Mouse (Mus musculus) intestine, embryonic 16.5 days (tissue): Measurements from ENCODE around the gene Zfp74. TPM values are rescaled to one million over a fixed set of nuclear protein-coding genes. Genes with fewer than 3 reads are reported as not detected.

Experiments used
- ATAC-seq: fragments of 200-750 bp; cut with Nextera tagmentation; 2 replicates; pipeline ENCODE4 v1.8.0; 2017; ENCODE audit warnings: moderate TSS enrichment, moderate library complexity
- H3K27ac ChIP-seq: fragments of 300-500 bp; sonication (generic); 2 replicates; pipeline ENCODE4 v1.5.1; 2014; ENCODE audit warnings: mild to moderate bottlenecking, low read length
- H3K27me3 ChIP-seq: fragments of 300-500 bp; sonication (generic); replicated peaks from 2 replicates; pipeline ENCODE4 v1.6.1; 2014; ENCODE audit warnings: low read length, control low read depth, mixed read lengths; ENCODE audit not compliant: control insufficient read depth, insufficient read depth
- H3K36me3 ChIP-seq: fragments of 300-500 bp; sonication (generic); 2 replicates; pipeline ENCODE4 v1.6.1; 2014; ENCODE audit warnings: low read length, control low read depth; ENCODE audit not compliant: control insufficient read depth, insufficient read depth
- H3K4me1 ChIP-seq: fragments of 300-500 bp; sonication (generic); 2 replicates; pipeline ENCODE4 v1.6.1; 2014; ENCODE audit warnings: low read length, control low read depth, mixed read lengths; ENCODE audit not compliant: control insufficient read depth, insufficient read depth
- H3K4me2 ChIP-seq: fragments of 300-500 bp; sonication (generic); 2 replicates; pipeline ENCODE4 v1.6.1; 2014; ENCODE audit warnings: low read depth, low read length, control low read depth
- H3K4me3 ChIP-seq: fragments of 300-500 bp; sonication (generic); 2 replicates; pipeline ENCODE4 v1.5.1; 2014; ENCODE audit warnings: mild to moderate bottlenecking, low read length
- H3K9ac ChIP-seq: fragments of 300-500 bp; sonication (generic); 2 replicates; pipeline ENCODE4 v1.6.1; 2014; ENCODE audit warnings: low read depth, low read length
- H3K9me3 ChIP-seq: fragments of 300-500 bp; sonication (generic); 2 replicates; pipeline ENCODE4 v1.6.1; 2016; ENCODE audit warnings: low read length, control low read depth; ENCODE audit not compliant: control insufficient read depth
- WGBS: fragments of 180-500 bp; shearing (Covaris S2); extraction: QIAGEN DNeasy Blood & Tissue Kit; methylation state at CpG from one replicate; pipeline ENCODE4 v1.1.7; 2014; 5-methylcytosine and 5-hydroxymethylcytosine counted together
- polyA plus RNA-seq: library from polyadenylated mRNA; unstranded; fragments of >200 nt; fragmentation: Nextera tagmentation; extraction: Ambion mirVana; gene quantifications from 2 replicates; pipeline ENCODE4 v1.2.1, GENCODE M21; 2015

The Zfp74 gene
- polyA plus RNA-seq, 1 experiment from 2014 or later, result 6.4 TPM

DNA sequence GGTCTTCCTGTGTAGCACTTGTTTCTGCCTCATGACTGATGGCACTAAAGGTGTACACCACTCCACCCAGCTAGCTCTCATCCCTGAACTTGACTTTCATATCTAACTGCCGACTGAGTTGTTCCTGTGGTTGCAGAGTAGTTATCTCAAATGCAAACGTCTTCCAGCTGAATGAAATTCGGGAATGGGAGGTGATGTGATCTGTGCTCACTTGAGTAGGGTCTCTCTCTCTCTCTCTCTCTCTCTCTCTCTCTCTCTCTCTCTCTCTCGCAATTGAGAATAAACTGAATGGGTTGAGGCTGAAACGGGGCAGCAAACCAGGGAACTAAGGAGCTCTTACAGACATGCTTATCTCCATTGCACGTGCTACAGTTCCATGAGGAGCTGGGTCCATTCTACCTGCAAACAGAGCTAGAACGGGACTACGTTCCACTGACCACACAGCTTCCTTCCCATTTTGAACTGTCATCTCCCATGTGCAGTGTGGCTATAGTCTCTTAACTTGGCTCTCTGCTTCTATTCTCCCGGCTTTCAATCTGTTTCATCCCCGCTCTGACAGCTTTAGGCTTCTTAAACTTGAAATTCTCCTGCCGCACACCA is 4.3 kb upstream of the Zfp74 start:
- no peaks in the 10 kb centered on the region for H3K27me3 ChIP-seq
- H3K9me3 ChIP-seq, result no peaks in the 10 kb centered on the region
- no peak overlapping the region for H3K4me3 ChIP-seq
- H3K4me1 ChIP-seq, result no peaks in the 10 kb centered on the region
- H3K4me2 ChIP-seq, result no peak overlapping the region
- H3K9ac ChIP-seq, result no peak overlapping the region
- 84% methylated on average over 11 of the region's 11 CpGs for WGBS
- no peak overlapping the region for H3K27ac ChIP-seq
- no peak for ATAC-seq
- no peaks in the 10 kb centered on the region for H3K36me3 ChIP-seq

DNA sequence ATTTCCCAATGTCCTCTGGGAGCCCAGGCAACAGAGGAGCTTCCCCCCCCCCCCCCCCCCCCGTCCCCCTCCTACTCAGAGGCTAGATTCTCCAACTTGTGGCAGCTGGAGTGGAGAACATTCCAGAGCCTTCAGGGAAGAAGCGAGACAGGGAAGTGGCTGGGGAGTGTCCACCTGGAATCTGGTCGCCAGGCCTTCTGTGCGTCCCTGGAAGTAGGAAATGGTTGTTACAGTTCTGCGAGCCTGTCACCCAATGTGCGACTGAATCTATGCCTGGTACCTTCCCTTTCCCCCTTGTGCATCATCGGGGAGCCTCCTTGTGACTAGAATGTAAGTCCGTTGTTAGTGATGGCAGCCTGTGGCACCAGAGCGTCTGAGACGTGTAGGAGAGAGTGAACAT is 2.4 kb upstream of the Zfp74 start:
- Histone ChIP-seq H3K9ac (0 out of 2 replicates have a peak overlapping the region, but pooled peaks have one; percentile 0), H3K36me3 (no peaks in the 10 kb centered on the region), H3K27me3 (no peaks in the 10 kb centered on the region), H3K27ac (no peak overlapping the region), H3K4me2 (peak overlapping the region; percentile 4; the same call in 1 of the 2 replicates), H3K4me3 (no peak overlapping the region), H3K4me1 (no peaks in the 10 kb centered on the region), H3K9me3 (no peaks in the 10 kb centered on the region)
- ATAC-seq, result no peak
- WGBS, result 49% methylated on average over 9 of the region's 10 CpGs

DNA sequence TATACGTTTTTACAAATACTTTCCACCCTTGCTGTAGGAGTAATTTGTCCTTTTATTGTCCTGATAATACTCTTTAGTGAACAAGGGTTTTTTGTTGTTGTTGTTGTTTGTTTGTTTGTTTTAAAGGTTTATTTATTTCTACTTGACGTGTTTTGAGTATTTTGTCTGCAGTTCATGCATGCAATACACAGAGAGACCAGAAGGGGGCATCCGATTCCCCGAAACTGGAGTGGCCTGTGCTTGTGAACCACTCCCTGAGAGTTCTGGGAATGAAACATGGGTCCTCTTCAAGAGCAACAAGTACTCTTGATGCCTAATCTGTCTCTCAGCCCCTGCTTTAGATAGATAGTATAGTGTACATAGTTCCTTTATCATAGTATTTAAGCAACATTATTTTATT is 842 bp upstream of the Zfp74 start:
- H3K4me1 ChIP-seq, result no peaks in the 10 kb centered on the region
- no peak overlapping the region for H3K9ac ChIP-seq
- H3K4me3 ChIP-seq, result no peak overlapping the region
- H3K27ac ChIP-seq, result no peak overlapping the region
- 26% methylated on average over 4 of the region's 4 CpGs for WGBS
- H3K9me3 ChIP-seq, result no peaks in the 10 kb centered on the region
- no peaks in the 10 kb centered on the region for H3K27me3 ChIP-seq
- peak overlapping the region; percentile 66 for H3K4me2 ChIP-seq
- ATAC-seq, result no peak
- peaks cover 2% of the 10 kb centered on the region; the same call in 1 of the 2 replicates for H3K36me3 ChIP-seq

DNA sequence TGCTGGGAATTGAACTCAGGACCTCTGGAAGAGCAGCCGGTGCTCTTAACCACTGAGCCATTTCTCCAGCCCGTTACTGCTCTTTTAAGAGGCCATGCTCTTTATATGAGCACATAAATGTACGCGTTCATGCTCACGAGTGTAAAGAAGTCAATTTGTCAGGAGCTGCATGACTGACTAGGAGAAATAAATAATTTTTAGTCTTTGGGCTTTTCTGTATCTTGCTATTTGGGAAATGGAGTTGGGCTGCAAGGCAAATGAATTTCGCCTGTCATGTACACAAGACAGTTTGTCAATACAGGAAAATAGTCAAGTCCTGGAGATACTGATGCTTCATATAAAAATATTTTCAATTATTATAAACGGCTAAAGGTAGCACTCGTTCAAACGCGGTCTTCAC is 803 bp downstream of the Zfp74 start:
- 41% methylated on average over 10 of the region's 10 CpGs for WGBS
- Histone ChIP-seq H3K9me3 (no peaks in the 10 kb centered on the region), H3K4me3 (peak overlapping the region; percentile 89), H3K36me3 (peaks cover 2% of the 10 kb centered on the region; the same call in 1 of the 2 replicates), H3K27ac (peak overlapping the region; percentile 96), H3K9ac (peak overlapping the region; percentile 99), H3K4me2 (peak overlapping the region; percentile 66), H3K4me1 (no peaks in the 10 kb centered on the region), H3K27me3 (no peaks in the 10 kb centered on the region)
- ATAC-seq, result no peak

DNA sequence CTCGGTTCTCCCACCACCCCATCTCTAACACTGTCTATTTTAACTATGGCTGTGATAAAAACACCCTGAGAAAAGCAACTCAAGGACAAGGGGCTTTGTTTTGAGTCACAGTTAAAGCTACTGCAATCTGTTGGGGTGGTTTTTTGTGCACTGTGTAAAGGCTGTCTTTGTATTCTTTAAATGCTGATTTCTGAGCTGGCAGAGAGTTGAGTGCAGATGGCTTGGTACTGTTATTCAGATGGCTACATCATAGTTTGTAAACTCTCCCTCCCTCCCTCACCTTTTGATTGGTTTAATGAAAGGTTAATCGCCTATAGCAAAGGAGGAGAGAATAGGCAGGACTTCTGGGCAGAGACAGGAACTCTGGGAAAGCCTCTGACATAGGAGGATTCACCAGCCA is 9.7 kb downstream of the Zfp74 start:
- 0 out of 2 replicates have a peak, but pooled peaks cover 4% of the 10 kb centered on the region for H3K36me3 ChIP-seq
- no peak overlapping the region for H3K4me3 ChIP-seq
- ATAC-seq, result no peak
- no peak overlapping the region for H3K27ac ChIP-seq
- WGBS, result 84% methylated on average over 2 of the region's 2 CpGs
- H3K4me1 ChIP-seq, result no peaks in the 10 kb centered on the region
- no peaks in the 10 kb centered on the region for H3K9me3 ChIP-seq
- no peak overlapping the region for H3K9ac ChIP-seq
- H3K27me3 ChIP-seq, result no peaks in the 10 kb centered on the region
- H3K4me2 ChIP-seq, result no peak overlapping the region

DNA sequence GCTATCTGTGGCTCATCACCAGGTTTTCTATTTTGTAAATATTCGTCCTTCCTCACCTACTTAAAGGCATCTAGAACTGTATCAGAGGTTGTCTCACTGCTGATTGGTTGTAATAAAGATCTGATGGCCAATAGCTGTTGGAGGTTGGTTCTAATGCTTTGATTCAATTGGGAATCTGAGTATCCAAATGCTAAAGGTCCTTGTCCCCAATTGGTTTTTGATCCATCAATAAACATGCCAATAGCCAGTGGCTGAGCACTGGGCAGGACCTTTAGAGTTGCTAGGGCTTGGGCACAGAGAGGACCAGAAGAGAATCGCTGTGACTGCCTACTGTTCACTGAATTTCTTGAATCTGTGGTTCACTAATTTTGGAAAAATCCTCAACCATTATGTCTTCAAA is 10.2 kb downstream of the Zfp74 start:
- 79% methylated on average over 2 of the region's 2 CpGs for WGBS
- no peak for ATAC-seq

DNA sequence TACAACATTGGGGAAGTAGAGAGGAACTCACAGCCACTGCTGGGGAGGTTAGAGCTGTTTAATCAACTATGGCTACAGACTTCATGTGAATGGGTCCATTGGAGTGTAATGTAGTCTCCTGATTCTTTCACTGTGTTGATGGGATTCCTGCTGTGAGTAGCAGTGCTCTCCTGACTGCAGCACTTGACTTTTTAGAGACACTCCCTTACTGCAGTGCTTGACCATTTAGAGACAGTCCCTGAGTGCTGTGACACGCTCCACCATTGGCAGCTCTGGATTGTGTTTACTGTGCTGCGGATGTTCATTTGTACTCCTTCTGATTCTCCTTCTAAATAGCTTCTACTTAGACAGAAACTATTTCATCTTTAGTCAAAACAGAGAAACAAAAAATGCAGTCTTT is 11.1 kb downstream of the Zfp74 start:
- no peak for ATAC-seq

More for the DNA sequence above, 10.2 kb downstream of the Zfp74 start:
- Histone ChIP-seq H3K4me3 (no peak overlapping the region), H3K4me1 (no peaks in the 10 kb centered on the region), H3K27me3 (no peaks in the 10 kb centered on the region), H3K36me3 (0 out of 2 replicates have a peak, but pooled peaks cover 4% of the 10 kb centered on the region), H3K27ac (no peak overlapping the region), H3K9ac (no peak overlapping the region), H3K4me2 (no peak overlapping the region), H3K9me3 (no peaks in the 10 kb centered on the region)

DNA sequence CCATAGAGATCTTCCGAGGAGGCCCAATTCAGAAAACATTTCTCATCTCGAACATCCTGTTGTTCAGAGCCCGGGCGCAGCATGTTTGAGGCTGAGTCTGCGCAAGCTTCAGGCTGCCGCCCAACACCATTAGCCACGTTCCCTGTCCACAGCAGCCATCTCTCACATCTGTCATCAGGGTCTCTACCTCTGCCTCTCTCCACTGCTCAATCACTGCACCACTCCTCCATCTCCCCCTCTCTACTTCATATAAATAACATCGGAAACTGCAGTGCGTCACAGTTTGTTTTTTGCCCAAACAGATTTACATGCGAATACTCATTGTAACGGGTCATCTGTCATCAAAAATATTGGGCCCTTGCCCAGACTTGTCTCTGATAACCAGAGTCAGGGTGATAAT is 12.9 kb downstream of the Zfp74 start:
- H3K4me3 ChIP-seq, result no peak overlapping the region
- no peaks in the 10 kb centered on the region for H3K4me1 ChIP-seq
- H3K36me3 ChIP-seq, result 0 out of 2 replicates have a peak, but pooled peaks cover 4% of the 10 kb centered on the region
- ATAC-seq, result no peak
- H3K9me3 ChIP-seq, result no peaks in the 10 kb centered on the region
- H3K4me2 ChIP-seq, result no peak overlapping the region
- H3K27ac ChIP-seq, result no peak overlapping the region
- 88% methylated on average over 11 of the region's 11 CpGs for WGBS
- no peaks in the 10 kb centered on the region for H3K27me3 ChIP-seq
- H3K9ac ChIP-seq, result no peak overlapping the region

More for the DNA sequence above, 11.1 kb downstream of the Zfp74 start:
- Histone ChIP-seq H3K9me3 (no peaks in the 10 kb centered on the region), H3K4me3 (no peak overlapping the region), H3K9ac (no peak overlapping the region), H3K4me2 (no peak overlapping the region), H3K27ac (no peak overlapping the region), H3K27me3 (no peaks in the 10 kb centered on the region), H3K36me3 (0 out of 2 replicates have a peak, but pooled peaks cover 4% of the 10 kb centered on the region), H3K4me1 (no peaks in the 10 kb centered on the region)
- 33% methylated on average over 2 of the region's 2 CpGs for WGBS

DNA sequence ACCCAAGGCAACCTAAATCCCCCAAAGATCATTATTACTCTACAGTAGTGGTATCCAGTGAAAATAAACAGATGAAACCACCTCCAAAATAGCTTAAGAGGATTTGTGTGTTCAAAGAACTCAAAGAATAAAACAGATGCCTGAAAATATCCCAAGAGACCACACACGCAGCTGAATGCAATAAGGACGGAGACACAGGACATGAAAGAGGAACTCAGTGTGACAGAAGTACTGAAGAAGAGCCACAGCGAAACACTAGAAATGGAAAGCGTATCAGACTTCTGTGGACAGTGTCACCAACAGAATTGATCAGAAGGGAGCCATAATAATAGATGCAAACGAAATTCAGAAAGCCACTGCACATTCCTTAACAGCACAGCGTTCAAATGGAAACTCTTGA is 15.0 kb downstream of the Zfp74 start:
- Histone ChIP-seq H3K9ac (no peak overlapping the region), H3K9me3 (no peaks in the 10 kb centered on the region), H3K27me3 (no peaks in the 10 kb centered on the region), H3K36me3 (peaks cover 15% of the 10 kb centered on the region; the same call in 1 of the 2 replicates), H3K4me1 (no peaks in the 10 kb centered on the region), H3K4me2 (no peak overlapping the region), H3K27ac (no peak overlapping the region), H3K4me3 (no peak overlapping the region)
- no peak for ATAC-seq
- 86% methylated on average over 6 of the region's 6 CpGs for WGBS

DNA sequence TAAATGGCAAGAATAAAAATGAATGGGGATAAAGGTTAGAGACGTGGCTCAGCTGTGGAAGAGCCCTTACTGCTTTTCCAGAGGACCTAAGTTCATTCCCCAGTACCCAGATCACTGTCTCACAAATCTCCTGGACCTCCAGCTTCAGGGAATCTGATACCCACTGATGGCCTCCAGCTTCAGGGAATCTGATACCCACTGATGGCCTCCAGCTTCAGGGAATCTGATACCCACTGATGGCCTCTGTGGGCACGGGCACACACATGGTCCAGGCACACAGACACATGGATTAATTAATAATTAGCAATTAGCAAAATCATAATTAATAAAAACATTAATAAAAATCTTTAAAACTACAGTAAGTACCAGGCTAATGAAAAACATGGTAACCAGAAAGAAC is 31.1 kb downstream of the Zfp74 start:
- no peak overlapping the region for H3K4me3 ChIP-seq
- ATAC-seq, result no peak

More for the DNA sequence above, 31.1 kb downstream of the Zfp74 start:
- Histone ChIP-seq H3K27ac (no peak overlapping the region), H3K9ac (no peak overlapping the region), H3K4me2 (no peak overlapping the region), H3K4me1 (no peaks in the 10 kb centered on the region), H3K9me3 (no peaks in the 10 kb centered on the region), H3K36me3 (no peaks in the 10 kb centered on the region), H3K27me3 (no peaks in the 10 kb centered on the region)
- WGBS, result 74% methylated on average over 2 of the region's 2 CpGs
